Mouse (Mus musculus) E14TG2a.4 (cell line): ENCODE results near the gene Arl5b.

Experiments
- CTCF ChIP-seq: conservative IDR thresholded peaks from 2 replicates; pipeline ENCODE4 v1.5.1; 2014; ENCODE audit warnings: low read length
- NANOG ChIP-seq: IDR thresholded peaks from 2 replicates; pipeline ENCODE4 v1.6.1; 2014; ENCODE audit warnings: borderline replicate concordance, low read length, mixed read lengths
- POU5F1 ChIP-seq: IDR thresholded peaks from 2 replicates; pipeline ENCODE4 v1.6.1; 2014; ENCODE audit warnings: low read length, borderline replicate concordance

DNA sequence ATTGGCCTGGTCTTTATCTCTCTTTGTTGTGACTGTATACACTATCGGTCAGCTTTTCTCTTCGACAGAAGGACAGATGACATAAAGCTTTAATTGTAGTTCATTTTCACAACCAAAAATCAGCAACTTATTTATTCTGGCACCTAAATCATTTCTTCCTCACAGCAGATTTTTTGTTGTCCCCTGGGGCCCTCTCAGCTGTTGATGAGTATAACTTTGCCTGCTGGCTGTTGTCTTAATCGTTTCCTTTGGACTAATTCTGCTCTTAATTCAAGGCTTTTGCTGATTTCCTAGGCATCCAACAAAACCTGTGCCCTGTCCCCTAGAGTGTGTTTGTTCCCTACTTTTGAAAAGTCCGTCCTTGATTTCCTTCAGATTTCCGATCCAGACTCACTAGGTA, 9.0 kb downstream of the Arl5b start:
- TF ChIP-seq CTCF (no peak), POU5F1 (no peak), NANOG (no peak)
